Mouse (Mus musculus) myocyte (in vitro differentiated cells): ENCODE data around the gene Map2k5. TPM values are rescaled to one million over a fixed set of nuclear protein-coding genes. Genes with fewer than 3 reads are reported as not detected.

Experiments used
- H3K27me3 ChIP-seq: one replicate; pipeline ENCODE4 v1.6.1; 2011; ENCODE audit not compliant: control insufficient read depth, insufficient read depth, insufficient read length
- H3K36me3 ChIP-seq: one replicate; pipeline ENCODE4 v1.6.1; 2011; ENCODE audit not compliant: control insufficient read depth, insufficient read depth
- H3K4me2 ChIP-seq: one replicate; pipeline ENCODE4 v1.6.1; 2011; ENCODE audit warnings: low read depth, control low read depth
- H3K4me3 ChIP-seq: one replicate; pipeline ENCODE4 v1.5.1; 2011; ENCODE audit warnings: mild to moderate bottlenecking, control low read depth, moderate library complexity
- H3K79me2 ChIP-seq: one replicate; pipeline ENCODE4 v1.6.1; 2011; ENCODE audit not compliant: control insufficient read depth, insufficient read depth
- H3ac ChIP-seq: one replicate; pipeline ENCODE4 v1.6.1; 2011; ENCODE audit not compliant: control insufficient read depth, insufficient read length
- CEBPB ChIP-seq: IDR thresholded peaks from 2 replicates; pipeline ENCODE4 v1.6.1; 2011; ENCODE audit warnings: mild to moderate bottlenecking, moderate library complexity; ENCODE audit not compliant: poor library complexity, insufficient read depth, severe bottlenecking
- E2F4 ChIP-seq: IDR thresholded peaks from one replicate; pipeline ENCODE4 v1.6.1; 2011; ENCODE audit warnings: mild to moderate bottlenecking, control low read depth, moderate library complexity; ENCODE audit not compliant: insufficient read depth
- MAX ChIP-seq: IDR thresholded peaks from one replicate; pipeline ENCODE4 v1.6.1; 2011; ENCODE audit warnings: low read depth, mild to moderate bottlenecking, control low read depth
- MYOD1 ChIP-seq, 3 experiments: IDR thresholded peaks; one replicate each; pipeline ENCODE4 v1.6.1; 2011; ENCODE audit warnings: control low read depth in 2 of 3, low read depth in 2 of 3, mild to moderate bottlenecking in 2 of 3, moderate library complexity in 1 of 3; ENCODE audit not compliant: insufficient read length in 2 of 3, control insufficient read depth in 1 of 3
- MYOG ChIP-seq, 3 experiments: IDR thresholded peaks; one replicate each; pipeline ENCODE4 v1.6.1; 2011; ENCODE audit warnings: control low read depth in 2 of 3, low read depth in 2 of 3, mild to moderate bottlenecking in 2 of 3; ENCODE audit not compliant: insufficient read length in 2 of 3, control insufficient read depth in 1 of 3, insufficient read depth in 1 of 3
- POLR2A ChIP-seq: IDR thresholded peaks from one replicate; pipeline ENCODE4 v1.6.1; 2011; ENCODE audit warnings: low read depth, mild to moderate bottlenecking, control low read depth, moderate library complexity; ENCODE audit not compliant: insufficient read length
- POLR2AphosphoS2 ChIP-seq: IDR thresholded peaks from one replicate; pipeline ENCODE4 v1.6.1; 2011; ENCODE audit warnings: low read depth, control low read depth; ENCODE audit not compliant: insufficient read length
- REST ChIP-seq: IDR thresholded peaks from one replicate; pipeline ENCODE4 v1.6.1; 2011; ENCODE audit warnings: mild to moderate bottlenecking, control low read depth, moderate library complexity; ENCODE audit not compliant: insufficient read depth, insufficient read length
- SRF ChIP-seq: IDR thresholded peaks from one replicate; pipeline ENCODE4 v1.6.1; 2011; ENCODE audit warnings: low read depth; ENCODE audit not compliant: control insufficient read depth, insufficient read length
- TCF12 ChIP-seq: IDR thresholded peaks from one replicate; pipeline ENCODE4 v1.6.1; 2011; ENCODE audit warnings: mild to moderate bottlenecking, control low read depth; ENCODE audit not compliant: poor library complexity, insufficient read depth, severe bottlenecking
- TCF3 ChIP-seq: IDR thresholded peaks from one replicate; pipeline ENCODE4 v1.6.1; 2011; ENCODE audit warnings: low read depth, control low read depth; ENCODE audit not compliant: insufficient read length
- USF1 ChIP-seq: IDR thresholded peaks from one replicate; pipeline ENCODE4 v1.6.1; 2011; ENCODE audit warnings: low read depth, mild to moderate bottlenecking, control low read depth, moderate library complexity
- polyA plus RNA-seq: library from polyadenylated mRNA; unstranded; fragments of >200 nt; fragmentation: generic; extraction: Trizol; gene quantifications from one replicate; pipeline ENCODE4 v1.2.1, GENCODE M21; 2012; ENCODE audit warnings: missing spikeins

Map2k5 gene
- polyA plus RNA-seq, 1 experiment = 17.7 TPM

GRCm38 (mm10) chr9:63181337-63182178 lies 196.1 kb downstream of the Map2k5 start:
- Histone ChIP-seq H3K27me3 (no peaks in the 10 kb centered on the region), H3K36me3 (no peaks in the 10 kb centered on the region), H3K79me2 (no peaks in the 10 kb centered on the region), H3K4me3 (no peak overlapping the region), H3ac (no peak overlapping the region), H3K4me2 (no peak overlapping the region)
- TF ChIP-seq TCF12 (no peak), MYOD1 (IDR thresholded peaks at IDR 0.05; ENCODE audit: control insufficient read depth in 1 of 3, insufficient read length in 2 of 3, low read depth in 2 of 3) (no peak), CEBPB (no peak), TCF3 (no peak), REST (no peak), SRF (no peak), MAX (no peak), USF1 (no peak), E2F4 (no peak)

DNA sequence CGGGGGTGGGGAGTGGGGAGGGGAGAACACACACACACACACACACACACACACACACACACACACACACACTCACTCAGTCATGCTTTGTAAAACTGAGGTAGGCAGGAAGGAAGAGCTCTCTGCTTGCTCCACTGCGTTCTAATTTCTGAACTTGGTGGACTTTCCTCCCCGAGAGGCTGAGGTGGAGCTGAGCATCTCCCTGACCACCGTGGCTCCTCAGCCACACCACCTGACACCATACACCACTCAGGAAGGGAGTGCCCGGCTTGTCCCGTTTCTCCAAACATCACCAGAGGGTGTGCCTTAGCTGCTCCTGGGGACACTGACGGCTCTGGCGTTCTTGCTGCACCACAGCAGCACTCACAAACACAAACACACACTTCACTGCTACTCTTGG lies 199.4 kb downstream of the Map2k5 start:
- H3K79me2 ChIP-seq = no peaks in the 10 kb centered on the region
- no peaks in the 10 kb centered on the region for H3K27me3 ChIP-seq
- H3K4me3 ChIP-seq = no peak overlapping the region
- TF ChIP-seq POLR2A (no peak), TCF12 (no peak), E2F4 (no peak), REST (no peak)
- no peaks in the 10 kb centered on the region for H3K36me3 ChIP-seq
- no peak overlapping the region for H3K4me2 ChIP-seq
- no peak overlapping the region for H3ac ChIP-seq

DNA sequence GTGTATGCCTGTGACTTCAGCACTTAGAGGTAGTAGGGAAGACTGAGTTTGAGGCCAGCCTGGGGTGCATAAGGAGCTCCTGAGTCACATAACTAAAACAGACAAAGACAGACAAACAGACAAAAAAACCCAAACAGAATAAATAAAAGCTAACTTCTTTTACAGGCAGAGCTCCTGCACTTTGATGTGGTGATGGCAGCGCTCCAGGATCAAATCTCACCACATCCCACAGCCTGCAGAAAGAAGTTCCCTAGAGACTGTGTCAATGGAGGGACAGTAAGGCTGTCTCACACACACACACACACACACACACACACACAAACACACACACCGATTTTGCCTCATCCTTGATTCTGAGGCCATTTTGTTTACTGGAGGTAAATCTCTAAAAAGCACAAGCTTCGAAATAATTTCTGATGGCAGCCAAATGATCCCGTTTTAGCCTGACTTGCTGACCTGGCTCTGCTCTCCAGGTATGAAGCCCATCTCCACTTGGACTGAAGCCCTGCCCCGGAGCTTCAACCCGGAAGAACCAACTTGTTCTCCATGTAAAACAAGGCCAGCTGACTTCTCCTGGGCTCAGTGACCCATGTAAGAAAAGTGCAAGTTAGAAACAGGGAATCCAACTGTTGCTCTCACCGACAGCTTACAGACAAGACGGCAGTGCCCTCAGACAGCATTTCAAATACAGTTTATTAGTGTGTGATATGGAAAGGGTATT lies 203.5 kb downstream of the Map2k5 start:
- no peaks in the 10 kb centered on the region for H3K36me3 ChIP-seq
- H3K4me3 ChIP-seq = no peak overlapping the region
- no peak for TF ChIP-seq MYOD1 (IDR thresholded peaks at IDR 0.05; ENCODE audit: control insufficient read depth in 1 of 3, insufficient read length in 2 of 3, low read depth in 2 of 3)
- H3ac ChIP-seq = no peak overlapping the region
- H3K4me2 ChIP-seq = no peak overlapping the region
- no peaks in the 10 kb centered on the region for H3K27me3 ChIP-seq
- no peaks in the 10 kb centered on the region for H3K79me2 ChIP-seq

- TF ChIP-seq CEBPB (no peak), TCF12 (no peak), REST (no peak), MYOG (IDR thresholded peaks at IDR 0.05; ENCODE audit: control insufficient read depth in 1 of 3, insufficient read depth in 1 of 3, insufficient read length in 2 of 3, low read depth in 2 of 3) (no peak), TCF3 (no peak), MAX (no peak), E2F4 (no peak), POLR2AphosphoS2 (no peak), USF1 (no peak), MYOD1 (IDR thresholded peaks at IDR 0.05; ENCODE audit: control insufficient read depth in 1 of 3, insufficient read length in 2 of 3, low read depth in 2 of 3) (no peak), SRF (no peak), POLR2A (no peak)
- Histone ChIP-seq H3K27me3 (no peaks in the 10 kb centered on the region), H3ac (no peak overlapping the region), H3K79me2 (no peaks in the 10 kb centered on the region), H3K4me3 (no peak overlapping the region), H3K4me2 (no peak overlapping the region), H3K36me3 (no peaks in the 10 kb centered on the region)
Measured at GRCm38 (mm10) chr9:63171951-63172350, 205.8 kb downstream of the Map2k5 start.

DNA sequence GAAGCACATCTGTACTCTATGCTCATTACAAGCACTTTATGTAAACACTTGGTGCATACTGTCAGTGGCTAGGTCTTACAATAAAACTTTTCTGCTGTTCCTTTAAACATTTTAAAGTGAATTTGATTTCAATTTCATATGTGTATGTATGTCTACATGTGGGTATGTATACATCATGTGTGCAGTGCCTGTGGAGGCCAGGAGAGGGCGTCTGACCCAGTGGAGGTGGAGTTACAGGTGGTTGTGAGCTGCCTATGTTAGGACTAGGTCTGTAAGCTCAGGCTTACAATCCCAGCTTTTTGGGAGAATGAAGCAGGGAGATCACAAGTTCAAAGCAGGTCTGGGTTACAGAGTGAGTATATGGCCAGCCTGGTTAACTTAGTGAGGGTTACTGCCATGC lies 208.6 kb downstream of the Map2k5 start:
- Histone ChIP-seq H3K36me3 (no peaks in the 10 kb centered on the region), H3K27me3 (no peaks in the 10 kb centered on the region), H3K79me2 (no peaks in the 10 kb centered on the region), H3K4me3 (no peak overlapping the region), H3K4me2 (no peak overlapping the region), H3ac (no peak overlapping the region)
- no peak for TF ChIP-seq POLR2A
- no peak for TF ChIP-seq MYOG (IDR thresholded peaks at IDR 0.05; ENCODE audit: control insufficient read depth in 1 of 3, insufficient read depth in 1 of 3, insufficient read length in 2 of 3, low read depth in 2 of 3)
- no peak for TF ChIP-seq MYOD1 (IDR thresholded peaks at IDR 0.05; ENCODE audit: control insufficient read depth in 1 of 3, insufficient read length in 2 of 3, low read depth in 2 of 3)
- TF ChIP-seq SRF = no peak
- no peak for TF ChIP-seq USF1
- TF ChIP-seq POLR2AphosphoS2 = no peak
